Mouse (Mus musculus) midbrain, embryonic 15.5 days (tissue): Measurements from ENCODE around the gene Rplp2. TPM values are rescaled to one million over a fixed set of nuclear protein-coding genes. Genes with fewer than 3 reads are reported as not detected.

Experiments
- ATAC-seq: fragments of 200-750 bp; cut with Nextera tagmentation; replicated peaks from 2 replicates; pipeline ENCODE4 v1.8.0; 2017; ENCODE audit warnings: moderate TSS enrichment
- H3K27ac ChIP-seq: fragments of 300-500 bp; sonication (generic); 2 replicates; pipeline ENCODE4 v1.5.1; 2015; ENCODE audit warnings: mild to moderate bottlenecking, inconsistent platforms
- H3K27me3 ChIP-seq: fragments of 300-500 bp; sonication (generic); replicated peaks from 2 replicates; pipeline ENCODE4 v1.6.1; 2015; ENCODE audit warnings: inconsistent platforms
- H3K36me3 ChIP-seq: fragments of 300-500 bp; sonication (generic); replicated peaks from 2 replicates; pipeline ENCODE4 v1.6.1; 2015; ENCODE audit warnings: inconsistent platforms
- H3K4me1 ChIP-seq: fragments of 300-500 bp; sonication (generic); 2 replicates; pipeline ENCODE4 v1.6.1; 2015; ENCODE audit warnings: inconsistent platforms
- H3K4me2 ChIP-seq: fragments of 300-500 bp; sonication (generic); 2 replicates; pipeline ENCODE4 v1.6.1; 2015; ENCODE audit warnings: inconsistent platforms, mild to moderate bottlenecking, moderate library complexity
- H3K4me3 ChIP-seq: fragments of 300-500 bp; sonication (generic); 2 replicates; pipeline ENCODE4 v1.5.1; 2015; ENCODE audit warnings: mild to moderate bottlenecking, inconsistent platforms
- H3K9ac ChIP-seq: fragments of 300-500 bp; sonication (generic); 2 replicates; pipeline ENCODE4 v1.6.1; 2015; ENCODE audit warnings: mild to moderate bottlenecking, inconsistent platforms
- H3K9me3 ChIP-seq: fragments of 300-500 bp; sonication (generic); 2 replicates; pipeline ENCODE4 v1.6.1; 2016; ENCODE audit warnings: inconsistent platforms
- WGBS: fragments of 180-500 bp; shearing (Covaris S2); methylation state at CpG from one replicate; pipeline ENCODE4 v1.1.7; 2015; ENCODE audit warnings: mixed read lengths; 5-methylcytosine and 5-hydroxymethylcytosine counted together
- polyA plus RNA-seq: library from polyadenylated mRNA; unstranded; fragments of >200 nt; fragmentation: Nextera tagmentation; extraction: Ambion mirVana; gene quantifications from 2 replicates; pipeline ENCODE4 v1.2.1, GENCODE M21; 2015

Gene Rplp2
- polyA plus RNA-seq, 1 experiment from 2014 or later = 636 TPM

- no peak overlapping the region for H3K9ac ChIP-seq
- H3K27me3 ChIP-seq = no peaks in the 10 kb centered on the region
- peaks cover 6% of the 10 kb centered on the region for H3K4me1 ChIP-seq
- ATAC-seq = no peak
- H3K27ac ChIP-seq = no peak overlapping the region
- WGBS = 74% methylated on average over 7 of the region's 7 CpGs
- no peak overlapping the region for H3K4me3 ChIP-seq
- no peaks in the 10 kb centered on the region for H3K36me3 ChIP-seq
- H3K9me3 ChIP-seq = no peaks in the 10 kb centered on the region
- no peak overlapping the region for H3K4me2 ChIP-seq
Observed at GRCm38 (mm10) chr7:141418970-141419369, 28.2 kb upstream of the Rplp2 start.

DNA sequence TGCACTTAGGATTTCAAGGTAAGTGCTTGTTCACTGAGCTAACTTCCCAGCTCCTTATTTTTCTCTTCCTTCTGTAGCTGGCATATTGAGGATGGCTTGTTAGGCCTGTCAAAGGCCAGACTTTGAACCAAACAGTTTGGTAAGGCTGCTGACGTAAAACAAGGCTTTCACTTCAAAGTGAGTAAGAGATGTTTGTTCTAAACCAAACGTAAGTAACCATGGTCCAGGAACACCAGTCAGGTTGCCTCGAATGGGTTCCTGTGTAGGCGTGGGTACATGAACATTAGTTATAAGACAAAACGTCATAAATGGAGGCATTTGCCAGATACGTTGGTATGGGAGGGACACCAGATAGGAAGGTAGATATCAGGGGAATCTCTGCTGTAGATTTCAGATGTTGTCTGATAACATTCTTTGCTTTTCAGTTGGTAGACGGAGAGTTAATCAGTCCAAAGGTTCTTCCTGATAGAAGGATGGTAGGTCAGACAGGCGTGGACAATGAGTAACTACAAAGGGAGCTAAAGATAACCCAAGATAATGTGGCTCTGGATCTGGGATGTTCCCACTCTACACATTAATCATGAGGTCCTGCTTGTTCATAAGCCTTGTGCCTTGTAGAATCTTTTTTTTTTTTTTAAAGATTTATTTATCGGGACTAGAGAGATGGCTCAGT is 27.0 kb upstream of the Rplp2 start:
- Histone ChIP-seq H3K4me2 (no peak overlapping the region), H3K9ac (no peak overlapping the region), H3K4me1 (no peaks in the 10 kb centered on the region), H3K36me3 (no peaks in the 10 kb centered on the region), H3K27ac (no peak overlapping the region), H3K27me3 (no peaks in the 10 kb centered on the region), H3K9me3 (no peaks in the 10 kb centered on the region), H3K4me3 (no peak overlapping the region)
- no peak for ATAC-seq
- WGBS = 86% methylated on average over 9 of the region's 9 CpGs

GRCm38 (mm10) chr7:141423811-141424210 is 23.4 kb upstream of the Rplp2 start:
- no peak overlapping the region for H3K4me2 ChIP-seq
- H3K9me3 ChIP-seq = no peaks in the 10 kb centered on the region
- H3K4me1 ChIP-seq = peaks cover 11% of the 10 kb centered on the region
- no peak overlapping the region for H3K9ac ChIP-seq
- no peak overlapping the region for H3K27ac ChIP-seq
- WGBS = 76% methylated on average over 4 of the region's 4 CpGs
- no peaks in the 10 kb centered on the region for H3K27me3 ChIP-seq
- no peaks in the 10 kb centered on the region; the same call in 1 of the 2 replicates for H3K36me3 ChIP-seq
- H3K4me3 ChIP-seq = no peak overlapping the region
- ATAC-seq = no peak

- Histone ChIP-seq H3K4me3 (no peak overlapping the region), H3K4me2 (no peak overlapping the region), H3K4me1 (peaks cover 27% of the 10 kb centered on the region), H3K27ac (no peak overlapping the region), H3K36me3 (peaks cover 10% of the 10 kb centered on the region; the same call in 1 of the 2 replicates), H3K9me3 (no peaks in the 10 kb centered on the region), H3K27me3 (no peaks in the 10 kb centered on the region), H3K9ac (no peak overlapping the region)
- 84% methylated on average over 12 of the region's 12 CpGs for WGBS
- no peak for ATAC-seq
Observed at GRCm38 (mm10) chr7:141426948-141427730, 20.0 kb upstream of the Rplp2 start.

- peak overlapping the region; percentile 81 for H3K27ac ChIP-seq
- H3K27me3 ChIP-seq = no peaks in the 10 kb centered on the region
- peak overlapping the region; percentile 81 for H3K9ac ChIP-seq
- H3K36me3 ChIP-seq = peaks cover 15% of the 10 kb centered on the region
- peaks cover 38% of the 10 kb centered on the region for H3K4me1 ChIP-seq
- peak overlapping the region; percentile 82 for H3K4me2 ChIP-seq
- no peaks in the 10 kb centered on the region for H3K9me3 ChIP-seq
- 53% methylated on average over 5 of the region's 5 CpGs for WGBS
- ATAC-seq = no peak
- H3K4me3 ChIP-seq = peak overlapping the region; percentile 59
Observed at GRCm38 (mm10) chr7:141428701-141429100, 18.5 kb upstream of the Rplp2 start.

- H3K4me2 ChIP-seq = peak within 1 kb of the TSS; percentile 82
- H3K9ac ChIP-seq = peak within 1 kb of the TSS; percentile 81
- H3K27me3 ChIP-seq = no peaks in the 10 kb centered on the region
- H3K27ac ChIP-seq = peak within 1 kb of the TSS; percentile 81
- 3% methylated on average over 19 of the region's 19 CpGs for WGBS
- peak; percentile 85 for ATAC-seq
- H3K36me3 ChIP-seq = peaks cover 15% of the 10 kb centered on the region
- peak within 1 kb of the TSS; percentile 59 for H3K4me3 ChIP-seq
- no peaks in the 10 kb centered on the region for H3K9me3 ChIP-seq
- peaks cover 43% of the 10 kb centered on the region for H3K4me1 ChIP-seq
Observed at GRCm38 (mm10) chr7:141429310-141429709, 17.9 kb upstream of the Rplp2 start, which contains the start of gene Cend1. Cend1 (minus strand) TSS chr7:141429491.

GRCm38 (mm10) chr7:141429840-141430584 is 17.2 kb upstream of the Rplp2 start:
- WGBS = 63% methylated on average over 9 of the region's 9 CpGs
- H3K27ac ChIP-seq = peak overlapping the region; percentile 81
- H3K4me1 ChIP-seq = peaks cover 49% of the 10 kb centered on the region
- peak overlapping the region; percentile 59 for H3K4me3 ChIP-seq
- H3K27me3 ChIP-seq = no peaks in the 10 kb centered on the region
- peaks cover 15% of the 10 kb centered on the region for H3K36me3 ChIP-seq
- no peaks in the 10 kb centered on the region for H3K9me3 ChIP-seq
- H3K9ac ChIP-seq = no peak overlapping the region
- 0 out of 2 replicates have a peak, but pooled peaks have one; percentile 26 for ATAC-seq
- H3K4me2 ChIP-seq = peak overlapping the region; percentile 82

- no peaks in the 10 kb centered on the region for H3K27me3 ChIP-seq
- ATAC-seq = no peak
- WGBS = 94% methylated on average over 9 of the region's 9 CpGs
- no peak overlapping the region for H3K4me2 ChIP-seq
- no peaks in the 10 kb centered on the region for H3K9me3 ChIP-seq
- H3K36me3 ChIP-seq = peaks cover 15% of the 10 kb centered on the region
- no peak overlapping the region for H3K4me3 ChIP-seq
- H3K27ac ChIP-seq = no peak overlapping the region
- H3K9ac ChIP-seq = no peak overlapping the region
- H3K4me1 ChIP-seq = peaks cover 56% of the 10 kb centered on the region
Observed at GRCm38 (mm10) chr7:141430585-141431240, 16.5 kb upstream of the Rplp2 start.

DNA sequence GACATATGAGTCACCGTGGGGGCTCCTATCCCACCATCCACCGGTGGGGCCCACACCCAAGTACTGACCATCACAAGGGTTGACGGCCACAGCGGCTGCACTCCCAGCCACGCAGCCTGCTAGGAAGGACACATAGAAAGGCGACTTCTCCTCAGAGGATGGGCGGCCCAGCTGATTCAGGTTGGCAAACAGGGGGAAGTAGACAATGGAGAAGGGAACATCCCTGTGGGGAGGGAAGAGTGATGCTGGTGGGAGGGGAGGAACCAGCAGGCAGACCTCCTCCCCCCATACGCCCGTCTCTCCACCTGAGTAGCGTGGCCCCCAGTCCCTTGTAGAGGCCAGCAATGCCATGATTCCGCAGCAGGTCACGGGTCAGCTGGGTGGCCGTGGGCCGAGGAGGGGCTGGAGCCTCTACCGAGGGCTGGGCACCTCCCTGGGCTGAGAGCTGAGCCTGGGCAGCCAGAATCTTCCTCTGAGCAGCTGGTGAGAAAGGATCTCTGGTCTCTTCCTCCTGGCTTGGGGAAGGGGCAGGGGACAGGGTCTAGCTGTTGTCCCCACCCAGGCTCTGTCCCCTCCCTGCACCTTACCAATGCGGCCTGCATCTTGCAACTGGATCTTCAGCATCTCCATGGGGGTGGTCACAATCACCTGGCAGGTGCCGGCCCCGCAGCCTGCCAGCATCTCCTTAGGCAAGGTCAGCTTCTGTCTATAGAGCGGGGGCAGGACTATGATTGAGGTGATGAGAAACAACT is 15.6 kb upstream of the Rplp2 start:
- H3K9me3 ChIP-seq = no peaks in the 10 kb centered on the region
- H3K4me2 ChIP-seq = no peak overlapping the region
- H3K36me3 ChIP-seq = peaks cover 15% of the 10 kb centered on the region
- 92% methylated on average over 19 of the region's 19 CpGs for WGBS
- H3K9ac ChIP-seq = no peak overlapping the region
- ATAC-seq = no peak
- no peaks in the 10 kb centered on the region for H3K27me3 ChIP-seq
- H3K27ac ChIP-seq = no peak overlapping the region
- H3K4me1 ChIP-seq = peaks cover 65% of the 10 kb centered on the region
- no peak overlapping the region for H3K4me3 ChIP-seq

DNA sequence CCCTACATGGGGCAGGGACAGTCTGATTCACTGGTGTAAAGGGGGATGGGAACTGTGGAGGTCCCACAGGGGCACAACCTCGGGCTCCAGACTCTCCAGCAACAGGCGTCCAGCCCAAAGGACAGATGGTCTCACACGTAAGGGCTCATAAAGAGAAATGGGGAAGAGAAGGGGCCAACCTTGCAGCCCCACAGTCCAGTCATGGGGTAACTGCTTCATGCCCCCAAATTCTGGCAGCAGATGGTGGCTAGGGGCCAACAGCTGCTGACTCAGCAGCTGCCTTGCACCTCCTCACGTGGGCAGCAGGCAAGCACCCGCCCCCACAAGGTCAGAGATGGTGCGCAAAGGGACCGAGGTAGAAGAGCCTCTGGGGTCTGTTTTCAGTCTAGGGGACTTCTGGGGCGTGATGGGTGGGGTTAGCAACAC is 15.0 kb upstream of the Rplp2 start:
- no peak overlapping the region for H3K27ac ChIP-seq
- no peaks in the 10 kb centered on the region for H3K9me3 ChIP-seq
- no peaks in the 10 kb centered on the region for H3K27me3 ChIP-seq
- H3K4me2 ChIP-seq = no peak overlapping the region
- WGBS = 89% methylated on average over 8 of the region's 8 CpGs
- peaks cover 69% of the 10 kb centered on the region for H3K4me1 ChIP-seq
- peaks cover 15% of the 10 kb centered on the region for H3K36me3 ChIP-seq
- no peak for ATAC-seq
- no peak overlapping the region for H3K4me3 ChIP-seq
- no peak overlapping the region for H3K9ac ChIP-seq

- Histone ChIP-seq H3K9ac (peak overlapping the region; percentile 72; the same call in 1 of the 2 replicates), H3K4me1 (peaks cover 71% of the 10 kb centered on the region), H3K27ac (no peak overlapping the region), H3K36me3 (peaks cover 15% of the 10 kb centered on the region), H3K9me3 (no peaks in the 10 kb centered on the region), H3K27me3 (no peaks in the 10 kb centered on the region), H3K4me2 (peak overlapping the region; percentile 92), H3K4me3 (peak overlapping the region; percentile 70; the same call in 1 of the 2 replicates)
- 80% methylated on average over 6 of the region's 6 CpGs for WGBS
- no peak for ATAC-seq
Observed at GRCm38 (mm10) chr7:141432741-141433516, 14.2 kb upstream of the Rplp2 start.
